Mouse (Mus musculus) CH12.LX (cell line): Measurements from ENCODE around the gene Erbb2. TPM values are rescaled to one million over a fixed set of nuclear protein-coding genes. Genes with fewer than 3 reads are reported as not detected.

Source experiments
- DNase-seq: peaks from one replicate; pipeline ENCODE4 v3.0.0-alpha.2; 2013; ENCODE audit errors: extremely low read depth
- H3K27ac ChIP-seq: 2 replicates; pipeline ENCODE4 v1.5.1; 2012; ENCODE audit warnings: low read depth, mild to moderate bottlenecking, control low read depth, moderate library complexity; ENCODE audit not compliant: insufficient read depth
- H3K27me3 ChIP-seq: replicated peaks from 2 replicates; pipeline ENCODE3; 2012; ENCODE audit warnings: inconsistent platforms
- H3K36me3 ChIP-seq, 2 experiments: replicated peaks in 1 of 2; 2 replicates each; pipeline versions ENCODE3 to v1.6.1; 2012; ENCODE audit warnings: inconsistent platforms in 1 of 2, low read length in 1 of 2, mild to moderate bottlenecking in 1 of 2, mixed read lengths in 1 of 2, moderate library complexity in 1 of 2; ENCODE audit not compliant: control insufficient read depth in 1 of 2, insufficient read depth in 1 of 2
- H3K4me1 ChIP-seq, 2 experiments: 2 replicates each; pipeline ENCODE4 v1.6.1; 2012; ENCODE audit warnings: inconsistent platforms in 1 of 2, moderate library complexity in 1 of 2; ENCODE audit not compliant: insufficient read depth in 2 of 2, control insufficient read depth in 1 of 2
- H3K4me2 ChIP-seq: 2 replicates; pipeline ENCODE4 v1.6.1; 2012; ENCODE audit warnings: low read depth, mild to moderate bottlenecking, control low read depth; ENCODE audit not compliant: poor library complexity, insufficient read depth, severe bottlenecking
- H3K4me3 ChIP-seq, 3 experiments: fragments of 150-350 bp in 1 of 3; sonication (generic) in 1 of 3; replicated peaks in 1 of 3; 2 replicates each; pipeline versions ENCODE3 to v1.5.1; 2011 to 2012; ENCODE audit warnings: low read depth in 2 of 3, low read length in 2 of 3, mild to moderate bottlenecking in 2 of 3, moderate library complexity in 2 of 3, control low read depth in 1 of 3, improper control_type of control experiment in 1 of 3, inconsistent platforms in 1 of 3, mixed read lengths in 1 of 3; ENCODE audit not compliant: poor library complexity in 1 of 3
- H3K79me2 ChIP-seq: replicated peaks from 2 replicates; pipeline ENCODE4 v1.6.1; 2012; ENCODE audit warnings: mild to moderate bottlenecking, moderate library complexity; ENCODE audit not compliant: control insufficient read depth, poor library complexity, insufficient read depth, severe bottlenecking; ENCODE audit errors: extremely low read depth
- H3K9ac ChIP-seq: 2 replicates; pipeline ENCODE4 v1.6.1; 2012; ENCODE audit warnings: low read depth, mild to moderate bottlenecking, control low read depth, moderate library complexity; ENCODE audit not compliant: insufficient read depth
- H3K9me3 ChIP-seq: replicated peaks from 2 replicates; pipeline ENCODE3; 2012; ENCODE audit warnings: low read length, inconsistent platforms, mixed read lengths
- CHD1 ChIP-seq: IDR thresholded peaks from 2 replicates; pipeline ENCODE4 v1.6.1; 2012; ENCODE audit warnings: low read depth, low read length, improper control_type of control experiment, inconsistent platforms
- CTCF ChIP-seq, 2 experiments: IDR thresholded peaks in 1 of 2; conservative IDR thresholded peaks in 1 of 2; 2 replicates each; pipeline ENCODE4 v1.5.1; 2011 to 2012; ENCODE audit warnings: low read depth in 2 of 2, low read length in 2 of 2, improper control_type of control experiment in 1 of 2, inconsistent platforms in 1 of 2, mild to moderate bottlenecking in 1 of 2, moderate library complexity in 1 of 2
- E2F4 ChIP-seq: IDR thresholded peaks from 2 replicates; pipeline ENCODE4 v1.6.1; 2011; ENCODE audit warnings: low read depth, low read length, improper control_type of control experiment; ENCODE audit not compliant: insufficient replicate concordance
- ELF1 ChIP-seq: IDR thresholded peaks from 2 replicates; pipeline ENCODE4 v1.6.1; 2014; ENCODE audit warnings: low read depth, mild to moderate bottlenecking, inconsistent platforms, low read length, improper control_type of control experiment
- EP300 ChIP-seq: IDR thresholded peaks from 2 replicates; pipeline ENCODE4 v1.6.1; 2011; ENCODE audit warnings: low read length, improper control_type of control experiment
- ETS1 ChIP-seq: conservative IDR thresholded peaks from 2 replicates; pipeline ENCODE4 v1.6.1; 2012; ENCODE audit warnings: low read depth, mild to moderate bottlenecking, inconsistent platforms, low read length, improper control_type of control experiment, moderate library complexity
- HCFC1 ChIP-seq: IDR thresholded peaks from 2 replicates; pipeline ENCODE4 v1.6.1; 2012; ENCODE audit warnings: low read depth, mild to moderate bottlenecking, inconsistent platforms, low read length, improper control_type of control experiment
- KAT2A ChIP-seq: IDR thresholded peaks from 2 replicates; pipeline ENCODE4 v1.6.1; 2012; ENCODE audit warnings: low read length, improper control_type of control experiment, inconsistent platforms; ENCODE audit not compliant: insufficient replicate concordance
- MAX ChIP-seq: IDR thresholded peaks from 2 replicates; pipeline ENCODE4 v1.6.1; 2011; ENCODE audit warnings: low read length, improper control_type of control experiment
- MAZ ChIP-seq: IDR thresholded peaks from 2 replicates; pipeline ENCODE4 v1.6.1; 2012; ENCODE audit warnings: low read depth, mild to moderate bottlenecking, inconsistent platforms, low read length, improper control_type of control experiment, moderate library complexity
- MXI1 ChIP-seq: IDR thresholded peaks from 2 replicates; pipeline ENCODE4 v1.6.1; 2011; ENCODE audit warnings: mild to moderate bottlenecking, low read depth, low read length, improper control_type of control experiment
- NELFE ChIP-seq: IDR thresholded peaks from 2 replicates; pipeline ENCODE4 v1.6.1; 2011; ENCODE audit warnings: low read depth, low read length, improper control_type of control experiment
- NRF1 ChIP-seq: IDR thresholded peaks from 2 replicates; pipeline ENCODE4 v1.6.1; 2014; ENCODE audit warnings: low read depth, mild to moderate bottlenecking, inconsistent platforms, low read length, improper control_type of control experiment, moderate library complexity
- POLR2A ChIP-seq: IDR thresholded peaks from 2 replicates; pipeline ENCODE4 v1.6.1; 2011; ENCODE audit warnings: low read depth, mild to moderate bottlenecking, improper control_type of control experiment, low read length
- POLR2AphosphoS2 ChIP-seq: IDR thresholded peaks from 2 replicates; pipeline ENCODE4 v1.6.1; 2011; ENCODE audit warnings: low read depth, low read length, improper control_type of control experiment
- RCOR1 ChIP-seq: conservative IDR thresholded peaks from 2 replicates; pipeline ENCODE4 v1.6.1; 2012; ENCODE audit warnings: low read depth, mild to moderate bottlenecking, inconsistent platforms, low read length, improper control_type of control experiment
- SIN3A ChIP-seq: IDR thresholded peaks from 2 replicates; pipeline ENCODE4 v1.6.1; 2012; ENCODE audit warnings: low read length, improper control_type of control experiment, inconsistent platforms
- SMC3 ChIP-seq: IDR thresholded peaks from 2 replicates; pipeline ENCODE4 v1.6.1; 2011; ENCODE audit warnings: low read depth, low read length, improper control_type of control experiment
- TCF12 ChIP-seq: IDR thresholded peaks from 2 replicates; pipeline ENCODE4 v1.6.1; 2014; ENCODE audit warnings: low read depth, mild to moderate bottlenecking, inconsistent platforms, low read length, improper control_type of control experiment
- USF1 ChIP-seq: IDR thresholded peaks from 2 replicates; pipeline ENCODE4 v1.6.1; 2014; ENCODE audit warnings: low read depth, mild to moderate bottlenecking, inconsistent platforms, low read length, improper control_type of control experiment
- ZC3H11A ChIP-seq: IDR thresholded peaks from 2 replicates; pipeline ENCODE4 v1.6.1; 2012; ENCODE audit warnings: low read depth, mild to moderate bottlenecking, inconsistent platforms, low read length, improper control_type of control experiment
- ZKSCAN1 ChIP-seq: IDR thresholded peaks from 2 replicates; pipeline ENCODE4 v1.6.1; 2012; ENCODE audit warnings: low read depth, inconsistent platforms, low read length, improper control_type of control experiment, borderline replicate concordance
- ZNF384 ChIP-seq: IDR thresholded peaks from 2 replicates; pipeline ENCODE4 v1.6.1; 2012; ENCODE audit warnings: low read depth, low read length, improper control_type of control experiment, inconsistent platforms
- dilution Hi-C: fragments of 300-500 bp; cut with MboI; formaldehyde crosslinking; loops from 2 replicates; pipeline ENCODE4 v1.14.3; 2020; ENCODE audit warnings: low sequenced_read_pairs; ENCODE audit not compliant: extremely low pct_unique_long_range_greater_than_20kb, extremely low pct_ligation_motif_present
- in situ Hi-C: fragments of 300-500 bp; cut with MboI; formaldehyde crosslinking; loops from 3 replicates; pipeline ENCODE4 v1.14.3; 2019; ENCODE audit warnings: low sequenced_read_pairs, low pct_ligation_motif_present, low pct_unique_long_range_greater_than_20kb, mixed read lengths
- polyA plus RNA-seq: library from polyadenylated mRNA; unstranded; fragments of >175 nt; gene quantifications from 2 replicates; pipeline ENCODE4 v1.2.1, GENCODE M21; 2012; ENCODE audit warnings: low read depth; ENCODE audit not compliant: insufficient read length
- total RNA-seq, 2 experiments: library from RNA; depleted of rRNA; stranded (reverse); fragments of 300-350 nt in 1 of 2; fragments of >200 nt in 1 of 2; gene quantifications; 2 replicates each; pipeline ENCODE4 v1.2.3; 2012 to 2014

Gene Erbb2
- total and polyA plus RNA-seq, 3 experiments, result 0.06 to 0.17 TPM; not detected in 1

DNA sequence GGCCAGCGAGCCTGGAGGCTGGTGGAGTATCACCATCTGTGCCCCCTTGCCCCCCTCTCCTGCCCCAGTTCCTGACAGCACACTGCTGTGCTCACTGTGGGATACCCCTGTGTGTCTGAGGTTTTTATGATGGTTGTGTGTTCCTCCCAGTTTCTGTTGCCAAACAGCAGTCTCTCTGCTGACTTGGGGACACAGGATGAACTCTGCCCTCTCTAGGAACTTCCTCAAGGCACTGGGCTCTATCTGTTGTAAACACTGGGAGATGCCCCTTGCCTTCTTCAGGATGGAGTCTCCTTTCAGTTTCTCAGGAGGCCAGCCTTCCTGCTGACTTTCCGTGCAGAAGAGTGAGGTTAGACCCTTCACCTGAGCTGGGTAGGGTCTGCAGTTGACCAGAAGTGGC is 1.9 kb downstream of the Erbb2 start:
- DNase-seq, result no peak
- no peak overlapping the region for H3K27ac ChIP-seq
- TF ChIP-seq RCOR1 (no peak), NELFE (no peak), NRF1 (no peak), ETS1 (no peak), E2F4 (no peak), ELF1 (no peak), POLR2AphosphoS2 (no peak), ZNF384 (no peak), MXI1 (no peak), MAZ (no peak), KAT2A (no peak), ZC3H11A (no peak), POLR2A (no peak), ZKSCAN1 (no peak), SIN3A (no peak), HCFC1 (no peak), USF1 (no peak)
- TF ChIP-seq, all 38 proteins: peak for 0
- Histone ChIP-seq H3K36me3 (no peaks in the 10 kb centered on the region), H3K79me2 (no peaks in the 10 kb centered on the region), H3K4me3 (no peak overlapping the region), H3K4me1 (no peaks in the 10 kb centered on the region; a peak in 2 of 4 replicates), H3K9me3 (no peaks in the 10 kb centered on the region), H3K9ac (no peak overlapping the region), H3K4me2 (no peak overlapping the region), H3K27me3 (peaks cover 94% of the 10 kb centered on the region)
- dilution Hi-C loops, result no loop called here
- in situ Hi-C loops, result no loop called here

DNA sequence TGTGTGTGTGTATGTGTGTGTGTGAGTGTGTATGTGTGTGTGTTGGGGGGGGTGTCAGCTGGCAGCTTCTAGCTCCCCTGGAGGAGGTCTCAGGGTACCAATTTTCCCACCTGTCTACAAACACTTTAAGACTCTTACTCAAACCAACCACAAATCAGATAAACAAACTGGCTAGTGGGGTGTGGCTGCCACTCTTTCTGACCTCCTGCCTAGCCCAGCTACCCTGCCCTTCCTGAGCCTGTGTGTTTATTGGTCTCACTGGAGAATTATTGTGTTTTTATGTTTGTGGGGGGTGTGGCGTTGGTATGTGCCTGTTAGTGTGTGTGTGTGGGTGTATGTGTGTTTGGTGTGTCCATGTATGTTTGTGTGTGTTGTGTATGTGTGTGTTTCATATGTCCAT is 4.8 kb downstream of the Erbb2 start:
- no peaks in the 10 kb centered on the region for H3K36me3 ChIP-seq
- H3K27me3 ChIP-seq, result peaks cover 96% of the 10 kb centered on the region
- no peaks in the 10 kb centered on the region for H3K79me2 ChIP-seq
- in situ Hi-C loops (no loop called here), dilution Hi-C loops (no loop called here)
- no peaks in the 10 kb centered on the region; a peak in 3 of 4 replicates for H3K4me1 ChIP-seq
- DNase-seq, result no peak
- no peak for TF ChIP-seq SMC3
- no peak for TF ChIP-seq SIN3A
- TF ChIP-seq ETS1, result no peak
- TF ChIP-seq KAT2A, result no peak
- TF ChIP-seq EP300, result no peak
- TF ChIP-seq POLR2AphosphoS2, result no peak
- TF ChIP-seq TCF12, result no peak
- TF ChIP-seq USF1, result no peak
- no peak for TF ChIP-seq ZC3H11A
- no peak for TF ChIP-seq CHD1
- TF ChIP-seq NELFE, result no peak
- TF ChIP-seq CTCF (conservative IDR thresholded peaks at IDR 0.05 in 1 of 2, IDR thresholded peaks at IDR 0.05 in 1 of 2; ENCODE audit: low read depth in 2 of 2, low read length in 2 of 2), result no peak
- TF ChIP-seq MAX, result no peak
- H3K9me3 ChIP-seq, result no peaks in the 10 kb centered on the region
- no peak overlapping the region for H3K4me3 ChIP-seq
- H3K27ac ChIP-seq, result no peak overlapping the region
- no peak overlapping the region for H3K4me2 ChIP-seq
- no peak overlapping the region for H3K9ac ChIP-seq
